Mouse (Mus musculus) embryo, embryonic 10.5 days (tissue): ENCODE results near the gene Erlin1.
A peak's percentile ranks its signal among the peaks of the same experiment; 100 is the strongest.

ENCODE experiments used
- DNase-seq: peaks from one replicate; pipeline ENCODE4 v3.0.0-alpha.2; 2015; ENCODE audit warnings: low spot score

Gene Erlin1

DNA sequence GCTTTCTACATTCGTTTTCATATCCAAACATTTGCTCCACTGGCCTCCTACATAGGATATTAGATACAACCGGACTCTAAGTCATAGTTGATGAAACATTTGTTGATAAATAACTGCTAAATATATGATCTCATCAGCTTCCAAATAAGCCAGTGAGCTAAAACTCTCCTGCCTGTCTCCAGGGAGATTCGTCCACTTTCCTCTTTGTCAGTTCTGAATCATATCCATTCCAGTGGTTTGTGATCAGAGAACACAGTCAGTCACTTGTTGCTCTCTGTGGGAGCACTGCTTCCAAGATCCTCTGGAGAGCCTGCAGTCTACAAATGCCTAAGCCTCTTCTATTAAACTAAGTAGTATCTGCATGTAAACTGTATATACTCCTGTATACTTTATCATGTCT is 9.4 kb downstream of the Erlin1 start:
- DNase-seq: no peak

- no peak for DNase-seq
Measured at GRCm38 (mm10) chr19:44055173-44055826, 14.3 kb downstream of the Erlin1 start.

DNA sequence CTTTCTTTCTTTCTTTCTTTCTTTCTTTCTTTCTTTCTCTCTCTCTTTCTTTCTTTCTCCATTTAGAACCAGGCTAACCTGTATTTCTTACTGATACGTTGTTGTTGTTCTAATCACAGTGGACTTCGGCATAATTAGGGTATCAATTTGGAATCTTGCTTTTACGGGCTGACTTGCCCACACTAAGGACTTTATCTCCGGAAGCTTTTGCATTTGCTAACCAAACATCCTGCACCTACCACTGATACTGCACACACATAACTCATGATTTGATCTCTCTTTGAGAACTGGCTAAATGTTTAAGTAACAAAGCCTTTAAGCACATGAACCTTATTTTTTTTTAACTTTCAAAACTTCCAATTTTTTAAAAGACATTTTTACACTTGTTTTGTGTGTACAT is 19.2 kb downstream of the Erlin1 start:
- DNase-seq: no peak

DNA sequence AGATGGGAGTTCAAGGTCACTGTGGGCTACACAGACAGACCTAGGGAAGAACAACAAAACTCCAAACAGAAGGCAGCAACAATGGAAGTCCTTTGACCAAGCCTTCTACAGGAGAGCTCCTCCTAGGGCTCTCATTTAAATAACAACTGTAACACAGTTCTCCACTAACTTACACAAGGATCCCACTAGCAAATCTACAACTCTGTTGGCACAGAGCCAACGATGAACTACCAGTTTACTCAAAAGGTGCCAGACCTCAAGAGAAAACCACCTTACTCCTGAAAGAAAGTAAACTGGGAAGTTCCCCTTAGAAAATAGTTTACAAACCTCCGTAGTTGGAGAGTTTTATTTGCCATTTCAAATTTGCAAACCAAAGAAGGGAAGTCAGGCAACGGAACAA is 20.3 kb downstream of the Erlin1 start:
- DNase-seq: no peak

DNA sequence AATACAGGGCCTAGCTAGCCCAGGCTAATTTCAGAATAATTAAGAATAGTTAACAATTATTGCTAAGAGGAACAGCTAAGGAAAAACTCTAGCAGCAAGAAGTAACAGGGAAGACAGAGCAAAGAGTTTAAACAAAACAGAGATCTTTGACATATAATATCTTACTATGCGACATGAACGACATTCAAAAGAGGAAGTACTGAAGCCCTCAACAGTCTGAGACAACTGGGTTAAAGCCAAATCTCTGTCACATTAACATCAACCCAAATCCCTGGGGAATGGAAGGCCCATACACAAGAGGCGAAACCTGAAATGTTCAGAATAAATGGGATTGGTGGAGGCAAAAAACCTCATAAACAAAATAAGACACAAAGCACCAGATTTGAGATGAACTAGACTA is 23.7 kb downstream of the Erlin1 start:
- DNase-seq: no peak

- no peak for DNase-seq
Measured at GRCm38 (mm10) chr19:44042121-44042520, 27.5 kb downstream of the Erlin1 start.

- DNase-seq: no peak
Measured at GRCm38 (mm10) chr19:44033396-44033795, 36.2 kb downstream of the Erlin1 start.

DNA sequence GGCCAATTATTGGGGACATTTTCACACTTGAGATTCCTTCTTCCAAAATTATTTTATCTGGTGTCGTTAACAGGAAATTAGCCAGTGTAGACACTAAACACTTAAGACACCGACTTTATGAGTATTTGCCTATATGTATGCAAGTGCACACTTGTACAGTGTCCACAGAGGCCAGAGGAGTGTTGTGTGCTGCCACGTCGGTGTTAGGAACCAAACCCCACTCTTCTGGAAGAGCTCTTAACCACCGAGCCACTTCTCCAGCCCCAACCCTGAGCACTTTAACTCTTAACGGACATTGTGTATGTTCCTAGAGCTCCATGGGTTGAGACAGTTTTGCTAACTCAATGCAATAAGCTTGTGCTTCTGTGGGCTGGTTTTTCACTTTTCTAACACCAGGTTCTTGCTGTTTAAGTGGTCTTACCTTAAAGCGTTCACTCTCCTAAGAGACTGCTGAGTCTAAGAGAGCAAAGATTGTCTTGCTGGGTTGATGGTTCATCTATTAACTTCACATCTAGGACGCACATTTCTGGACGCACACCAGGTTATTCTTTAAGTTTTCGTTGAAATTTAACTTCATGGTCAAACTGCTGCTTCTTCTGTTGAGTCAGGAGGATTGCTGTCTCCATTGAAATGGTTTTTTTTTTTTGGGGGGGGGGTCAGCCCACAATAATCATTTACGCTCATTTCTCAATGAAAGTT is 37.4 kb downstream of the Erlin1 start:
- DNase-seq: no peak

DNA sequence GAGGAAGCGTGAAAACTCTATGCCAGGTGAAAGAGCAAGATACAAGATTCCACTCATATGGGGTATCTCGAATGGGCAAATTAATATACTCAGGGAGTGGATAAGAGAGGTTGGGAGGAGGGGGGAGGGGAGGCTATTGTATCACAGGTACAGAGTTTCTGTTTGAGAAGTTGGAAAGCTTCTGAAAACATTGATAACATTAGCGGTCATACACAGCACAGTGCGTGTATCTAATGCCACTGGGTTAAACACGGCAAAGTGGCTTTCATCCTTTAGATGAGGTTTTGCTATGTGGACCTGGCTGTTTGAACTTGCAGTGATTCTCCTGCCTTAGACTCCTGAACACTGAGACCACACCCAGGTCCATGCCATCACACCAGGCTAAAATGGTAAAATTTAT is 39.6 kb downstream of the Erlin1 start:
- DNase-seq: no peak

DNA sequence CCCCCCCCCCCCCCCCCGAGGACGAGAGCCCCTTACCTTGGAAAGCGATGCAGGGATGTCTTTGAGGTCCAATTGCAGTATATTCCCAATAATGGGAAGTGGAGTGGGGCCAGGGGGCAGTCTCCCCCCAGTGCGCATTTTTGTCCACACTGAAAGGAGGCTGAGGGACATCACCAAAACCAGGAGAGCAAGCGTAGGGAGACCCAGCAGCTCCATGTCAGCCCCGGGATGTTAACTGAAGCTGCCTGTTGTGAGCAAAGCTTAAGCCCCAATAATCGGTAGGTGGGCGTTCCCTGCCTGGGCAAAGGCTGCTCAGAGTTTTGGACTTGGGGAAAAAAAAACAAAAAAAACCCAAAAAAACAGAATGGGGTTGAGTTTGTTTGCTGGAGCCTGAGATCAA is 40.6 kb downstream of the Erlin1 start, which contains the start of gene Cyp2c23:
TSS of gene Cyp2c23 (minus strand) at position 237 of the 400 bp plus-strand sequence.
- no peak for DNase-seq

DNA sequence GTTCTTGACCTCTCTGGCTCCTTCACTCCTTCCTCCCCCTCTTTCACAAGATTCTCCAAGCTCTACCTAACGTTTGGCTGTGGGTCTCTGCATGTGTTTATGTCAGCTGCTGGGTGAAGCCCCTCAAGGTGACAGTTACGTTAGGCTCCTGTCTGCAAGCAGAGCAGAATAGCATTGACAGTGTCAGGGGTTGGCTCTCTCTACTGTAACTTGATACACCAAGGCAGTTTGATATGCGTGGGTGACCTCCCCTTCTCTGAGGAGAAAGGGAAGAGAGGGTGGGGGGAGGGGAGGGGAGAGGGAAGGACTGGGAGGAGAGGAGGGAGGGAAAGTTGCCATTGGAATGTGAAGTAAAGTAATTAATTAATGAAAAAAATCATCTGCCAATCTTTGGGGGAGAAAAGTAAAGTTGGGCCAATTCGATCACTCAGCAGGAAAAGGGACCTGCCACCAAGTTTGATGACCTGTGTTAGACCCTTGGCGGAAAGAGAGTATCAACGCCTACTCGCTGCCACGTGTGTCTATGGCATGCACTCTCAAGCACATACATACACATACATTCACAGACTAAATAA is 42.5 kb downstream of the Erlin1 start:
- no peak for DNase-seq

DNA sequence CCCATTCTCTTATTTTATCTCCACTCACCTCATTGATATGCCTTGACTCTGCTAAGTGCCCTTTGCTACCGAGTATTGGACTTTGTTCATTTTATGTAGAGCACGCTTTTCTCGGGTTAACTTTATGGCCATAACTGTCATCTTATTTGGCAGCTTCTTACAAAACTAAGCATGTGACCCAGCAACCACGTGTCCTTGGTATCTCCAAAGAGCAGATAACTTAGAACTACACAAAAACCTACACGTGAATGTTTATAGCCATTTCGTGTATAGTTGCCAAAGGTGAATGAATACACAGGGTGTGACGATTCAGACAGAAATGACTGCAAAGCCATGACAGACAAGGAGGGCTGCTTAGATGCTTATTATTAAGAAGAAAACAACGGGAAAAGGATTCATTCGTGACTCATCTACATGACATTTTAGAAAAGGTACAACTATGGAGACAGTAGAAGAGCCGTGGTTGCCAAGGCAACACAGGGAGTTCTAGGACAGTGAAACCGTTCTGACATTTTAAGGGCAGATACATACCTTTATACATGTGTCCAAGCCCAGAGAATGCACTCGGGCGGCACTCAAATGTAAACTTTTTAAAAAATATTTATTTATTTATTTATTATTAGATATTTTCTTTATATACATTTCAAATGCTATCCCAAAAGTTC is 44.5 kb downstream of the Erlin1 start:
- no peak for DNase-seq

DNA sequence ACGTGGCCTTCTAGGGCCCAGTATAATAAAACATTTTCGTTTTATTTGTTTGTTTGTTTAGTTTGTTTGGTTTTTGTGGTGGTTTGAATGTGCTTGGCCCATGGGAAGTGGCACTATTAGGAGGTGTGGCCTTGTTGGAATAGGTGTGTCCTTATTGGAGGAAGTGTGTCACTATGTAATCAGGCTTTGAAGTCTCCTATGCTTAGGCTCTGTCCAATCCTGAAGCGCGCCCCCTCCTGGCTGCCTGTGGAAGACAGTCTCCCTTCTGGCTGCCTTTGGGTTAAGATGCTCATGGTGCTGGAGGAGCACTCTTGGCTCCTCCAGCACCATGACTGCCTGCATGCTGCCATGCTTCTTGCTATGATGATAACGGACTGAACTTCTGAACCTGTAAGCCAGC is 46.5 kb downstream of the Erlin1 start:
- DNase-seq: peak; percentile 16

DNA sequence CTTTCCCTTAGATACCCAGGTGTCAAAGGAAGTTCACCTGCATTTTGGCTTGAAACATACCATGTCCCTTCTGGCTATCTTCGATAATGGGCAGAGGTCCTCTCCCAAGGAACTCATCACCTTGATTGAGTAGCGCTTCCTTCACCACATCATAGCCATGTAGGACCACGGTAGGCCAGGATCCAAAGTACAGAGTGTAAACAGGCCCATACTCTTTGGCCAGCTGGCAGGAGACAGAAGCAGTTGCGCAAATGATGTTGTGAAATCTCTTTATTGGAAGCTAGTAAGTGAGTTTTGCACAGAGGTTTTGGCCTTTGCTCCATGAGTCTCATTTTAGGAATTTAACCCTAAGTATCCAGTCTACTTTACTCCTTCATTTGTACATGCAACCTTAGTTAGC is 48.1 kb downstream of the Erlin1 start:
- DNase-seq: no peak

DNA sequence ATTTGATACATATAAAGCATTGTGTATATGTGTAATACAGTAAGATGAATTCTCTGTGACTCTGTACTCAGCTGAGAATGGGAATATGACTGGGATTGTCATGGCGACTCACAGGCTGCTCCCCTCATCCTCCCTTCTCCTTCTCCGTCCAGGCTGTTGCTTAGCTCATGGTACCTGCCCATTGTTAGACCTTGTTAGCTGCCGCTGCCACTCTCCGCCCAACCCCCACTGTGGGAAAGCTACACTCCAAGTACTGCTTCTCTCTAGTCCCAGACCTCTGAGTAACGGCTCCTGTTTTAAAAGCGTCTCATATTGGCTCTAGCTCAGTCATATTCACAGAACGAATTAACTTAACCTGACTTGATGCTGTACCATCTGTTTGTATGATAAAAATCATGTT is 49.8 kb downstream of the Erlin1 start:
- no peak for DNase-seq

- DNase-seq: no peak
Measured at GRCm38 (mm10) chr19:44013862-44014261, 55.7 kb downstream of the Erlin1 start.

GRCm38 (mm10) chr19:44008784-44009183 is 60.8 kb downstream of the Erlin1 start:
- no peak for DNase-seq

DNA sequence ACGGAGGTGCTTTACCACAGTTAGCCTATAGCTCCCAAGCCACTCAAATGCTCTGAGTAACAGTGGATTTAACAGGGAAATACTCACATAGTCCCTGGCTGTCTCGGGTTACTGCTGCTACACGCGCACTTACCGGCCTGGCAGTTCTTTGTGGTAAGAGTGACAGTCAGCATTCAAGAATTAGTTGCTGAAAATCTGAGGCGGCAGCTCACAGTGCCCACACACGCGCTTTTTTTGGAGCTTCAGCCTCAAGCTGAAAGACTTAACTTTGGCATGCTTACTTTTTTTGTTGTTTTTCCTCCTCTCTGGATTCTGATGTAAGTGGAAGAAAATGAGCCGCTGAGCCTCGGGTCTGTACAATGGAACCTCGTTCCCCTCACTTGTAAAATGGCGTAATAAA is 62.4 kb downstream of the Erlin1 start:
- peak; percentile 15 for DNase-seq

GRCm38 (mm10) chr19:44005025-44005424 is 64.6 kb downstream of the Erlin1 start:
- no peak for DNase-seq

GRCm38 (mm10) chr19:44004261-44004660 is 65.3 kb downstream of the Erlin1 start:
- DNase-seq: no peak

DNA sequence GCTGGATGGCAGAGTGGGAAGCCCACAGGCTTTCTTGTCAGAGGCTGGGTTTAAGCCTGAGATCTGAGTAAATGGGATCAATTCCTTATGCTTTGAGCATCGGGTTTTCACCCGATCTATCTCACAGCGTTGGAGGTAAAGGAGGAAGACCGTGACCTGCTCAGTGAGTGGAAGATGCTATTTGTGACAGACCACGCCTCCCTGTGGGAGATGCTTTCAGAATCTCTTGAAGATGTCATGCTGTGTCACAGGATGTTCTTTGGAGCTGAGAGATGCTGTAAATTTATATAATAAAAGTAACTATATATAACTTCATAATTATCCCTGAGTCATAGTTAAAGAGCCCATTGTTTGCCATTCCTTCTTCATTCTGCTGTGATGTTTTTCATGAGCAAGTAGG is 68.9 kb downstream of the Erlin1 start:
- no peak for DNase-seq

- no peak for DNase-seq
Measured at GRCm38 (mm10) chr19:44000061-44000460, 69.5 kb downstream of the Erlin1 start.
